Mouse (Mus musculus) layer of hippocampus, adult 18-20 months (tissue): Measurements from ENCODE around the gene Tmem245. TPM values are rescaled to one million over a fixed set of nuclear protein-coding genes. Genes with fewer than 3 reads are reported as not detected.

Source experiments
- DNase-seq, 2 experiments: peaks; one replicate each; pipeline ENCODE4 v3.0.0; 2022; ENCODE audit warnings: low spot score in 2 of 2
- total RNA-seq, 2 experiments: library from RNA; stranded (reverse); gene quantifications; 2 replicates each; pipeline ENCODE4 v1.2.3; 2021

Gene Tmem245
- total RNA-seq, 2 experiments from 2014 or later, result 33.7 to 35.4 TPM

DNA sequence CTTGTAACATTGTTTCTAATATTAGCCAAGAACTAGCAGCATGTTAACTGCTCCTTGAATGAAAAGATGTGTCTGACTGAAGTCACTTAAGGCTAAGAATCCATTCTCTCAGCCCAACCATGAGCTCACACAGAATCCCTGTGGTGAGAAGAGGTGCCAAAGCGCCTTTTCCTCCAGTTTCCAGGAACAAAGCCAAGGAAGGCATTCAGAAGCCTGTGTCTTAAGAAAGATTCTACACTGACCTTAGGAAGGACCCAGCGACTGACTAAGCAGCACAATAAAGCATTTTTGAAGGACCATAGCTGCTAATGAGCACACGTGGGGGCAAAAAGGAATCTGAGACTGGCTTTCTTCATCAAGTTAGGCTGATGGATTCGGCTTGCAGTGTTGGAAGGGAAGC is 81.3 kb downstream of the Tmem245 start:
- DNase-seq, result no peak

DNA sequence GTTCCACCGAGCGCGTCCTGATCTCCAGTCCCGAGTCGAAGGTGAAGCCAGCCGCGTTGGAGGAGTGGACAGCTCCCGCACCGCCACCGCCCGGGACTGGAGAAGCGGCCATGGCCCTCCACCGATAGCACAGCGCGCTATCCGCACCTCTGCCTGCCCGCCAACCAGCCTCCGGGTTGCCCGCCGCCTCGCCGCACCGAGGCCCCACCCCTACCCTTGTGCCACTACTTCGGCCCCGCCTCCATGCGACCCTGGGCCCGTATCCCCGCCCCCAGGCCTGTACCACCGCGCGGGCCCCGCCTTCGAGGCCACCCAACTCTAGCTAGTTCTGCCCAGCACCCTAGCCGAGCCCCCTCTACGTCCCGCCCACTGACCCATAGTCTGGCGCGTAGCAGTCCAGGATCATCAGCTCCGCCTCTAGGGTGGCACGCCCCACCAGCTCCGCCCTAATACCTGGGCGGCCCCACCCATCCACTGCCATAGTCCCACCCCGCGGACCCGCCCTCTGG is 82.2 kb downstream of the Tmem245 start, which contains the start of gene Ctnnal1:
TSS of gene Ctnnal1 (minus strand) at position 186 of the 509 bp plus-strand sequence.
- DNase-seq, result peak; percentile 84 to 89

DNA sequence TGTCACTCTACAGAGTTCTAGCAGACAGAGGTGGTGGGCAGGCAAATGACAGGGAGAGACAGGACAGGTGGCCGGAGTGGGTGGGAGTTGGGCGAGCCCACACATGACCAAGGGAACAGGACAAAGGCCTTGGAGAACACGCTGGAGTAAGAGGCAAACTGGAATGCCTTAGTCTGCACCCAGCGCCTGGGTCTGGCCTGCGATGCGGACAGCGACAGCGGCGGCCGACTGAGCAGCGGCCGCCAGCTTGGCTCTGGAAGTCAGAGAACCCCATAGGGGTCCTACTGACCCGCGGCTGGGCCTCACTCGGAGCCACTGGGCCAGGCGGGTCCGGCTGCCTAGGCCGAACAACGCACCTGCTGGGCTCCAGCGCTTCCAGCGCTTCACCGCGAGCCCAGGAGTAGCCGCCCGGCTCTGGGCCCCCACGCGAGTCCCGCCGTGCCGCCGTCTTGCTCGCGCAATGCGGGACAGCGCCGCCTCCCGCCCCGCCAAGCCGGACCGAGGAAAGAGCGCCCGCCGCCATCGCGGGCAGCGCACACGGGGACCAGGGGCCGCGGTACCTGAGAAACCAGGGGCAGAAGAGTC is 82.7 kb downstream of the Tmem245 start:
- DNase-seq, result peak; percentile 16 to 33

DNA sequence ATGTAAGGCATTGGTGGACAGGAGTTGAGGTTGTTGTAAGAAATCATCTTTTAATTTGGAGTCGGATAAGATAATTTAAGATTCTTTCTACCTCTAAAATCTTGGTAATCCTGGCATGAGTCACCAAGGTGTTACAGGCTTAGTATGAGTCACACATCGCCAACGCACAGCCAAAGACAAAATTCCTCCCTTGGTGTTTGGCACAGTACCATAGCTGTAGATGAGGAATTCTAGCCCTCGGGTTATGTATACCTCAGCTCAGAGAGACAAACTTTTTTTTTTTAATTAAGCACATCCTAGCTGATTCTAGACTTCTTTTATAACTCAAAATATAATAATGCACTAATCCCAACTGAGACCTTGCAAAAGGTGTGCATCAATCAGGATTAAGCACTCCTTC is 83.2 kb downstream of the Tmem245 start:
- peak in 1 of 2 experiments; percentile 29 for DNase-seq

DNA sequence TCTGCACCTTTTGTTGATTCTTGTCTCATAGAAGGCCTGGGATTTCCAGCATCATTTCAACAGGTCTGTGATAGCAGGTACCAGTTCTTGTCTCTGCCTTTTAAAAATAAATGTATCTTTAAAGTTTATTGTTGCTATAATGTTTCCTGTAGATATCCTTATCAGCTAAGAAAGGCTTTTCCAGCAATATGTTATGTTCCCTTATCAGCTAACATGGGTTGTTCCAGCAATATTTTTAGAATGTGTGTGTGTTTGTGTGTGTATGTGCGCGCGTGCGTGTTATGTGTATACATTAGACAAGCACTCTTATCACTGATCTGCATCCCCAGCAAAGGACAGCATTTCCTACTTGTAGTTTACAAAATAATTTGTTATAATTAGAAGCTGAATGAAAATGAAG is 85.7 kb downstream of the Tmem245 start:
- no peak for DNase-seq

DNA sequence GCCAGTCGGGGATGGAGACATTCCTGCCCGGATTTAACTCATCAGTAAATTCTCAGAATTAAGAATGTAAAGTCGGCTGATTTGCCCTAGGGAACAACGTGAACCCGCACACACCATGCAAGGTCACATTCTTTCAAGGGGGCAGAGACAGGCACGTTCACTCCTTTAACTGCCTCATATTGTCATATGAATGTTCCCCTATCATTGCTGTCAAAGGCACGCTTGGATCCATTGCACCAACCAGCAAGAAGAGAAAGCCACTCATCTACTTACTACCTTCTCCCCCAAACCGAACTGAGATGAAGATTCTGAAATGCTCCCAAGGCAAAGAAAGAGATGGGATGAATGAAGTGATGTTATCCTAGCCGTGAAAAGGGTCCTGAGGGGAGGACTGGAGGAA is 88.5 kb downstream of the Tmem245 start:
- no peak for DNase-seq

DNA sequence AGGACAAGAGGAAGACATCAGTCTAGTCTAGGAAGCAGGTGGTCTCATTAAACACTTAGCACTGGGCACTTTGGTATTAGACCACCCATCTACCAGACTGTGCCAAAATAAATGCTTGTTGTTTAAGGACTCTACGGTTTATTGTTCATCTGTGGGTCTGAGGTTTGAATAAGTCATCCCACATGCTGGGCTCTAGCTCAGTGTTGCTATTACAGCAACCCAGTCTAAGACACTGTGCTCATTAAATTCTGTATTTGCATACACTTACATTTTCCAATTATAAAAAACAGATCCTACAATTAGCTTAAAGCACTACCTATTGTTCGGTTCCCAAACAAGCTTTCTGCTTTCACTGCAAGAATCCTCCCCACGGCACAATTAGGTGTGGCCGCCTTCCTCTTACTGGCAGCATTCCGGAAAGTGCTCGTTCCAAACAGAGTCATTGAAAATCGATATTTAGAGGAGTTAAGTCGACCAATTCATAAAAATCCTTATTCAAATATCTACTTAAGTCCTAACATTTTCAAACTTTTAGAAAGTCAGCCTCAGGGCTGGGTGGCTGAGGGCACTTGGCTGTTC is 90.8 kb downstream of the Tmem245 start:
- DNase-seq, result no peak

DNA sequence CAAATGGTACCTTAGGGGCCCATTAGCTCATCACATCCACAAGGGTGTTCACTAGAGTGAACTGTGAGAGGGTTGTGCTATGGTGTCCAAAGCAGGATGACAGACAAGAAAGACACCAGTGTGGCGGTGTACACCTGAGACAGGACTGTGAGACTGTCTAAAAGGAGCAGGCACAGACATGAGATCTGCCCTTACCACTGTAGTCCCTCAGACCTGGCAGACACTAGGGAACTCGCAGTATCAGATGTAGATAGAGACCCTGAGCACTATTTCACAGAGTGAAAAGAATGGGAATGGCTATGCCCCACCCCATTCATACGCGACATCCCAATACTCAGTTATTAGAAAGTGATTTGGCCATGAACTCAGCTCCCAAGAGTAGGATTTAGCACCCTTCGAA is 91.3 kb downstream of the Tmem245 start:
- DNase-seq, result no peak

DNA sequence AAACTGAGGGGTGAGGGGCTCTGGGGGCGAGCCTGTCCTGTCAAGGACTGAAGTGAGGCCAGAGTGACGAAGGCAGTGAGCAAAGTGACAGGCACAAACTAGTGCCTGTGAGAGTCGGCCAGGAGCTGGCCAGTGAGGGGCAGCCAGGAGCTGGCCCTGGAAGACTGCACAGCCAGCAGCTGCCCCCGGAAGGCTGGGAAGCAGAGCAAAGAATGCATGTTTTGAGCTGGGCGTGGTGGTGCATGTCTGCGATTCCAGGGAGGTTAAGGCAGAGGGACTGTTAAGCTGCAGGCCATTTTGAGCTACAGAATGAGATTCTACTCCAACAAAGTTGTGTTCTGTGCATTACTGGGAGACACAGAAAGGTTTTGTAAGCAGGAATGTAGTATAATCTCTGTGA is 96.5 kb downstream of the Tmem245 start:
- DNase-seq, result no peak

DNA sequence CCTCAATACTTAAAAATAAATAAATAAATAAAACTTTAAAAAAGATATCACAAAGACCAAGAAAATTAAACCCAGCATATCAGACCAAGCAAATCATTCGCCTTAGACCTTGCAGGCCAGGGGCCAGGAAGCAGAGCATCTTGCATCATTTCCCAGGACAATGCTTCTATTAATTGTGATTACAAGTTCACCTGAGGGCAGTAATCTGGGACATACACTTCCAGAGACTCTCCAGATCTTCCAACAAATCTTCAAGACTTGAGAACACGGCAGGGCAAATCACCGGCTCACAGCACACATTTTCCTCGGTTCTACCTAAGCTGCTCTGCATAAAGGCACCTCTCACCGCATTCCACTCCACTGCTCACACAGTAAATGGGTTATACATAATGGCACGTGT is 99.2 kb downstream of the Tmem245 start:
- no peak for DNase-seq

DNA sequence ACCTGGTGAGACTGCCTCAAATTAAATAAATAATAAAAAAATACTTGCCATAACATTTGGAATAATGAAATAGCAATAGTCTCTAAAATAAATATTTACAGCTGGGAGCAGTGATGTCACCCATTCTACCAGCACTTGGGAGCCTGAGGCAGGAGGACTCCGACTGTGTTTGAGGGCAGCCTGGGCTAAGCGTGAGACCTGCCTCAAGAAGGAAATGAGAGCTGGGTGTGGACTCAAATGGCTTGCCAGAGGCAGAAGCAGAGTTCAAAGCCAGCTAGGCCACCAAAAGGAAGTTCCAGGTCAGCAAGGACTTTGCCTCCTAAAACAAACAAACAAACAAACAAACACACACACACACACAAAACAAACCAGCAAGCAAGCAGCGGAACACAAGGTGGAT is 99.8 kb downstream of the Tmem245 start:
- DNase-seq, result no peak

DNA sequence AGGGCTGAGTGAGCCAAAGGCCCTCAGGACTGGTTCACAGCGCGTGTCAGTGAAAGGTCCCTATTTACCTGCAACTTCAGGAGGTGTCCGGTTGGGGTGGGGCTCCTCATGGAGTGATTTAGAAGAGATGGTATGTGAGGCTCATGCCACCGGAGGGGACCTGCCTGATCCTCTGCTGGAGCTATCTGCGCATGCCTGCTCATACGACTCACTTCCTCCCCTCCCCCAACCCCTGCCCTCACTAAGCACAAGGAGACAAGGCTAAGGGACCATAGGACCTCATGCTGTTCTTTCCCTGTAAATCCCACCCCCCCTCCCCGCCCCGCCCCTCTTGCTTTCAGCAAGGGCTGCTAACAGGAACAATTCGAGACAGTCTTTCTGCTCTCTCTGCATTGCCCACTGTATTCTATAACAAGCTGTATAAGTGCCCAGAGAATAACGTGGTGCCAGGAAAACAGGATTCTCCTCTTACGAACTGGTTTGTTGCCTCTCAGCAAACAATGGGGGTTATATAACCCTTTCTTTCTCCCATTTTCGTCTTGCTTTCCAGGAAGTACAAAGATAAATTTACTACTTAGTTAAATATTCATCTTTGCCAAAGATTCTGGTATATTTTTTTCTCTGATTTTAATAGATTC is 101.2 kb downstream of the Tmem245 start:
- DNase-seq, result no peak

DNA sequence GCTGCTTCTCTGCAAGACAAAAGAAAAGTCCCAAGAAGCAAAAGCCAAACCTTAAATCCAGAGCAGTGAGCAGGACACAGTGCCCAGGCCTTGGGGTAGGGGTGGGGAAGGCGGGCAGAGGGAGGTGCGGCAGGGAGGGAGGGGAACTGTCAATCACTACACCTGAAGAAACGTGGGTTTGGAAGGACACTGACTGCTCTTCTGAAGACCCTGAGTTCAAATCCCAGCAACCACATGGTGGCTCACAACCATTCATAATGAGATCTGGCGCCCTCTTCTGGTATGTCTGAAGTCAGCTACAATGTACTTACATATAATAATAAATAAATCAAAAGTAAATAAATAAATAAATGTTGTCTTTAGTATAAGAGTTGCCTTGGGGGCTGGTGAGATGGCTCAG is 102.3 kb downstream of the Tmem245 start:
- no peak for DNase-seq

DNA sequence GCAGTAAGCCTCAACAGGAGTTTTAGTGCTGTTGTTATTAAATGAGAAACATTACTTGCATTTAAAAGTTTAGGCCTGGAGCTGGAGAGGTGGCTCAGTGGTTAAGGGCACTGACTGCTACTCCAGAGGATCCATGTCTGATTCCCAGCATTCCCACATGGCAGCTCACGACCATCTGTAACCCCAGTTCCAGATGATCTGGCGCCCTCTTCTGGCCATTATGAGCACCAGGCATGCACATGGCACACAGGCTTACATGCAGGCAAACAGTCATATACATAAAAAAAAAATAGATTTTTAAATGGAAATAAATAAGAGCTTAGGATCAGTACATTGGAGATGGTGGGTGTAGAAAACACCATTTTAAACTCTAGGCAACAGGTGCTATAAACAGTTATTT is 103.3 kb downstream of the Tmem245 start:
- no peak for DNase-seq

DNA sequence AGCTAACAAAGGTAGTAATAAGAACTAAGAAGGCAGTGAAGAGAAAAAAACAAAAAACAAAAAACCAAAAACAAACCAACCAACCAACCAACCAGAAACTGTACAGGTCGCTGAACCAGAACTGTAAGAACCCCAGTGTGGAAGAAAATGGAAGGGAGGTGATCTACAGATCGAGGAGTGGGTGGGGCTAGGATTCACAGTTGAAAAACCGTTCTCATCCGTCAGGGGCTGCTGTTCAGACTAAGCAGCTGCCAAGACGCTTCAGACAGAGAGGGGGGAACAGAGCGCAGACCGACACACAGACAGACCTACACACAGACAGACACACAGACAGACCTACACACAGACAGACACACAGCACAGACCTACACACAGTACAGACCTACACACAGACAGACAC is 104.7 kb downstream of the Tmem245 start:
- no peak for DNase-seq

DNA sequence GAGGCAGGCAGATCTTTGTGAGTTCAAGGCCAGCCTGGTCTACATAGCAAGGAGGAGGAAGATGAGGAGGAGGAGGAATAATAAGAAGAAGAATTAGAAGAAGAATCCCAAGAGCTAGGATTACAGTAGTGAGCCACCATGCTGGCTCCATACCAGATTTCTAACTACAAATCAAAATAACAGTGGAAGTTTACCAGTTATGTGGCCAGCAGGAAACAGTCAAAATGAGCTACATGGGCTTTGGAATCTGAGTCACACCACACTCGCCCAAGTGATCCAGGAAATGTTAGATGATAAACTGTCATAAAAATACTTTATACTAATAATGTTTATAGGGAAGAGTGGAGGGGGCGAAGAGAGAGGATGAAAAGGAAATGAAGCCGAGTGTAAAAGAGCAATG is 106.9 kb downstream of the Tmem245 start:
- DNase-seq, result no peak

DNA sequence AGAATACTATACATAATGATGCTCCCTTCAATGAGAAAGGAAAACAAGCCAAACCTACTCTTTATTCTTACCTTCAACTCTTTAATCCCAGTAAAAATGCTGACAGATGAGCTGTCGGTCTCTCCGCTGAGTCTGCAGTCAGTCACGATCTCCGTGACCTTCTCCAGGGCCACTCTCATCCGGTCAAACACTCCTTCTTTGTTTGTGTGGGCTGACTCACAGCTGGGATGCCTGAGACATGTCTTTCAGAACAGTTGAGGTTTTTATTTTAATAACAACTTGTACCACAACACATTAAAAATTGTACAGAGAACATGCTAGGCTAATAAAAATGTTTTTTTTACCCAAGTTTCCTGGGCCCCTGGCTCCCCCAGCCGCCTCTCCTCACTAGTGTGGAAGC is 109.6 kb downstream of the Tmem245 start:
- no peak for DNase-seq

DNA sequence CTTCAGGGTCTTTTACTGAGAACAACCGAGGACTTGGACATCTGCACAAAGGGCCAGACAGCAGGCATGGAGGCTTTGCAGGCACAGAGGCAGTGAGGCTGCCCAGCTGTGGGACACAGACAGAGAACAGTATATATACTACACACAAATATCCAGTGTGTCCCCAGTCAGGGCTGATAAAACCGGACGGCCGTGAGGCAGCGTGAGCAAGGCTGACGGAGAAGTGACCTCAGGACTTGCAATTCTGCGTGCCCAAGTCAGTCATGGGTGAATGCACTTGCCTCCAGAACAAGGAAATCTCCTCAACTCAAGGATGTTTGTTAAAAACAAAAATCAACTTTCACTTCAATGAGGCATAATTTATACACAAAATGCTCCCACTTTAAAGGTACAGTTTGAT is 115.2 kb downstream of the Tmem245 start:
- no peak for DNase-seq

DNA sequence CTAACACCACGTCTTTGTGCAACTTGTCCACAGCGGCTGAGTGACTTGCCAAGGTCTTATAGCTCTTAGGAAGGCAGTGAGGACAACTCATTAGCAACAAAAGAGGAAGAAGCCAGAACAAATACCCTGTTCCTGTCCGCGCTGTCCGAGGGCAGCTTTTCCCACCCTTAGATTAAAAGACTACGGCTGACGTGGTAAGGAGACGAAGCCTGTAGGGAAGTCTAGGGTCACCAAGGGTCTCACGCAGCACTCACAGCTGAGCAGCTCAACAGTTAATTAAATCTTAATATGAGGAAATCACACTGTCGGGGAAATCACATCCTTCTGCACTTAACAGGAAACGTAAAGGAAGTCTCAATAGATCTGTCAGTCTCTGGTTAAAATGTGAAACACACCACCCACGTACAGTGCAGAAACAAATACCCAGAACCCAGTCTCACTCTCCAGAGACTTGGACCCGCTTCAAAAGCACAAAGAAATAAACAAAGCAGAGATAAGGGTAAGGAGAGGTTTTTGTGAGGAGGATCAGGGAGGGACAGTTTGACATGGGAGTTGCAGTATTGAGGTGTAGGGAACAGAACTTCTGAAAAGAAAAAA is 116.1 kb downstream of the Tmem245 start:
- DNase-seq, result no peak

DNA sequence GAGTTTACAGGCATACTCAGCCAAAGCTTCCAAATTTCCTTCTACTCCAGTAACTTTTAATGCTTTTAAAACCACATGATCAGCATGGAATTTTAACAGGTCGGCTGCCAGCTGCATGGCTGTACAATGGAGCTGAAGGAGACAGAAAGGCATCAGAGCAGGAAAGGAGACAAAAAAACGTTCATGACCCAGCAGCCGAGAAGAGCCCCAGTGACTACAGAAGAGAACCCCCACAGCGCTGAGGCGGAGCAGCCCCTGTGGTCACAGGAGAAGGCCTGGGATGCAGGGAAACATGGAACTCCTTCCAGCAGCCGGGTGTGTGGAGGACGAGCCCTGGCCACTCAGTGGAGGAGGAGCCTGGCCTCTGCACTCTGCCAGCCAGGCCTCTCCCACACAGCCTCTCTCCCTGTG is 117.7 kb downstream of the Tmem245 start:
- DNase-seq, result peak; percentile 44 to 64

DNA sequence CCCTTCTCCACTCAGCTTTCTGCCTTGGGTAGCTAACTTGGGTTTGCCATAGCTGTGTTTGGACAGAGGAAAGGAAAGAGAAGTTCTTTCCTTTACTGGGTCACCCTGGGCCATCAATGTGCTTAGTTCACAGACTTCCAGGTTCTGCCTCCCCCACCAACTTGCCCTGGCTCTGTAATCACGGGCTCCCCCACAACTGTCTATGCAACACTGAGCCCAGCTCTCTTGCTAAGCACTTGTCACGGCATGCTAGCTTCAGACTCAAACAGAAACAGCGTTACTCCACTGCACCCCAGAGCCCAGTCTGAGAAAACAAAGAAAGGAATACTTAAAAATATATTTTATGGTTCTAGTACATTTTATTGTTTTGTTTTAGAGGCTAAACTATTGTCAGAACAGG is 118.3 kb downstream of the Tmem245 start:
- no peak for DNase-seq

DNA sequence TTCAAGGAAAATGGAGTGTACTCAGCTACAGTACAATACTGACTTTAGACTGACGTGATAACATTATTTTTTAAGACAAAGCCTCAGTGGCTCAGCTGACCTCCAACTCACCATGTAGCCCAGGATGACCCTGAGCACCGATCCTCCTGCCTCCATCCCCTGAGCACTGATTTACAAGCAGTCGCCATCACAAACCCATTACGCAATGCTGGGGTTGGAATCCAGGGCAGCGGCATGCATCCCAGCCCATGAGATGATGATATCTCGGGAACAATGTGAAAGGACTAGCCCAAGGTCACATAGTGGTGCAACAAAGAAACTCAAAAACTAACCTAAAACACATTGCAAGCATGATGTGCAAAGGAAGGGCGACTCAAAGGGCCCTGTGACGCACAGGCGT is 123.0 kb downstream of the Tmem245 start:
- no peak for DNase-seq
